Mouse (Mus musculus) ES-E14 (cell line): ENCODE results near the gene Supt6. TPM values are rescaled to one million over a fixed set of nuclear protein-coding genes. Genes with fewer than 3 reads are reported as not detected.

Source experiments
- DNase-seq: peaks from one replicate; pipeline ENCODE4 v3.0.0-alpha.2; 2013; ENCODE audit warnings: low read depth, low spot score
- H3K27ac ChIP-seq: 2 replicates; pipeline ENCODE4 v1.5.1; 2012; ENCODE audit warnings: low read depth, mild to moderate bottlenecking, low read length, moderate library complexity, mixed read lengths; ENCODE audit not compliant: poor library complexity, insufficient read depth, severe bottlenecking
- H3K36me3 ChIP-seq: 2 replicates; pipeline ENCODE4 v1.6.1; 2012; ENCODE audit warnings: mild to moderate bottlenecking, low read length, moderate library complexity, mixed read lengths; ENCODE audit not compliant: control insufficient read depth, poor library complexity, insufficient read depth, severe bottlenecking
- H3K4me1 ChIP-seq, 2 experiments: fragments of 150-350 bp in 1 of 2; sonication (generic) in 1 of 2; 2 replicates each; pipeline ENCODE4 v1.6.1; 2012; ENCODE audit warnings: low read length in 2 of 2, mild to moderate bottlenecking in 1 of 2, mixed read lengths in 1 of 2; ENCODE audit not compliant: control insufficient read depth in 2 of 2, insufficient read depth in 2 of 2, poor library complexity in 1 of 2
- H3K4me3 ChIP-seq, 2 experiments: fragments of 150-350 bp in 1 of 2; sonication (generic) in 1 of 2; 2 replicates each; pipeline ENCODE4 v1.5.1; 2012; ENCODE audit warnings: low read length in 2 of 2, low read depth in 1 of 2, mild to moderate bottlenecking in 1 of 2, mixed read lengths in 1 of 2; ENCODE audit not compliant: insufficient read depth in 1 of 2, poor library complexity in 1 of 2, severe bottlenecking in 1 of 2
- H3K9ac ChIP-seq: 2 replicates; pipeline ENCODE4 v1.6.1; 2012; ENCODE audit warnings: low read depth, mild to moderate bottlenecking, low read length, mixed read lengths; ENCODE audit not compliant: poor library complexity, insufficient read depth, severe bottlenecking
- H3K9me3 ChIP-seq: fragments of 150-350 bp; sonication (generic); 2 replicates; pipeline ENCODE4 v1.6.1; 2012; ENCODE audit warnings: low read depth, mild to moderate bottlenecking, low read length; ENCODE audit not compliant: control insufficient read depth, insufficient read depth
- CHD2 ChIP-seq: IDR thresholded peaks from 2 replicates; pipeline ENCODE4 v1.6.1; 2014; ENCODE audit warnings: mild to moderate bottlenecking, low read depth, low read length, inconsistent platforms
- HCFC1 ChIP-seq: IDR thresholded peaks from 2 replicates; pipeline ENCODE4 v1.6.1; 2012; ENCODE audit warnings: low read length, inconsistent platforms, borderline replicate concordance; ENCODE audit not compliant: insufficient read depth
- MAFK ChIP-seq: IDR thresholded peaks from 2 replicates; pipeline ENCODE4 v1.6.1; 2014; ENCODE audit warnings: mild to moderate bottlenecking, low read depth, low read length, inconsistent platforms; ENCODE audit not compliant: insufficient read depth
- ZC3H11A ChIP-seq: IDR thresholded peaks from 2 replicates; pipeline ENCODE4 v1.6.1; 2012; ENCODE audit warnings: low read depth, mild to moderate bottlenecking, inconsistent platforms, low read length, borderline replicate concordance
- ZNF384 ChIP-seq: IDR thresholded peaks from 2 replicates; pipeline ENCODE4 v1.6.1; 2012; ENCODE audit warnings: low read depth, low read length, inconsistent platforms
- in situ Hi-C, 2 experiments: fragments of 600-800 bp; cut with MboI; formaldehyde crosslinking; loops; one replicate each; pipeline ENCODE4 v1.15.1; 2025; ENCODE audit warnings: low sequenced_read_pairs in 2 of 2, inconsistent platforms in 1 of 2; ENCODE audit not compliant: unreplicated experiment in 2 of 2
- total RNA-seq: library from RNA; depleted of rRNA; stranded (reverse); fragments of 300-350 nt; gene quantifications from 2 replicates; pipeline ENCODE4 v1.2.3, GENCODE M21; 2012

Supt6 gene
- total RNA-seq, 1 experiment, result 63.0 TPM

GRCm38 (mm10) chr11:78215709-78216317 is 30.0 kb downstream of the Supt6 start:
- no peak overlapping the region for H3K4me3 ChIP-seq
- H3K27ac ChIP-seq, result no peak overlapping the region
- peaks cover 66% of the 10 kb centered on the region for H3K36me3 ChIP-seq
- H3K4me1 ChIP-seq, result no peaks in the 10 kb centered on the region
- in situ Hi-C loops, result loop anchor here in 1 of 2 experiments (5.0 kb wide), 1 partner anchor 66 kb away; no protein-coding TSS in a partner anchor
- no peak overlapping the region for H3K9ac ChIP-seq
- H3K9me3 ChIP-seq, result no peaks in the 10 kb centered on the region
- no peak for DNase-seq
- TF ChIP-seq HCFC1 (no peak), MAFK (no peak), ZC3H11A (no peak), ZNF384 (no peak), CHD2 (no peak)

DNA sequence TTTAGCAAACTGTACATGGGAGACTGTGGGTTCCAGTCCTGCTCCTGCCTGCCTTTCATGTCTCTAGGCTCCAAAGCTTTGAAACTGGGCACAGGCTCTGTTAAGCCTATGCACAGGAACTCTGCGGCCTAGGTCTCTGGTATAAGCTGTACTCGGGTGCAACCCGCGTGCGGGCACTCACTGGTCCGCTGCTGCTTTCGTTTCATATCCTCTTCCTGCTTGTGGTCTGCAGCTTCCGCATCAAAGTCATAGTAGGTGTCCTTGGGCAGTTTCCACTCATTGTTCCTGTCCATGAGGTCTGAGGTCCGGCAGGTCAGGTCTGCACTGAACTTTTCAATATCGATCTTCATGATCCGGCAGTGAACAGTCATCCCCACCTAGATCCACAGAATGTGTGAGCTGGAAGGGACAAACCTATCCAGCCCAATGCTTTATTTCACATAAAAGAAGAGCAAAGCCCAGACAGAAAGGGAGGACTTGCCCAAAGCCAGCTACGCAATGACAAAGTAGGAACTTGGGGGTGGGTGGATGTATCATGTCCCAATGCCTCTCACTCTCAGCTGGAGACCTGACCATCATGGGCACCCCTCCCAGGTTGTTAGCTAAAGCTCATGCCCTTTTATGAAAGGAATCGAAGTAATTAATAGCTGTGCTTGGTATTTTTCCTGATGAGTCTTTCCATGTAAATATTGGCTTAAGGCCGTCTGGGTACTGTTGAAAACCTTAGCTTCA is 32.5 kb downstream of the Supt6 start:
- no peaks in the 10 kb centered on the region for H3K4me1 ChIP-seq
- no peak overlapping the region for H3K27ac ChIP-seq
- H3K4me3 ChIP-seq, result no peak overlapping the region
- peaks cover 73% of the 10 kb centered on the region for H3K36me3 ChIP-seq
- TF ChIP-seq MAFK (no peak), ZC3H11A (no peak), CHD2 (no peak), HCFC1 (no peak), ZNF384 (no peak)
- in situ Hi-C loops, result no loop called here
- DNase-seq, result no peak
- H3K9ac ChIP-seq, result no peak overlapping the region
- no peaks in the 10 kb centered on the region for H3K9me3 ChIP-seq

GRCm38 (mm10) chr11:78211513-78211912 is 34.3 kb downstream of the Supt6 start:
- H3K9ac ChIP-seq, result no peak overlapping the region
- no peak overlapping the region for H3K4me3 ChIP-seq
- TF ChIP-seq CHD2 (no peak), MAFK (no peak), ZC3H11A (no peak), ZNF384 (no peak), HCFC1 (no peak)
- no peak overlapping the region for H3K27ac ChIP-seq
- no peaks in the 10 kb centered on the region for H3K9me3 ChIP-seq
- peaks cover 83% of the 10 kb centered on the region for H3K36me3 ChIP-seq
- no peaks in the 10 kb centered on the region for H3K4me1 ChIP-seq
- no peak for DNase-seq
- in situ Hi-C loops, result no loop called here

DNA sequence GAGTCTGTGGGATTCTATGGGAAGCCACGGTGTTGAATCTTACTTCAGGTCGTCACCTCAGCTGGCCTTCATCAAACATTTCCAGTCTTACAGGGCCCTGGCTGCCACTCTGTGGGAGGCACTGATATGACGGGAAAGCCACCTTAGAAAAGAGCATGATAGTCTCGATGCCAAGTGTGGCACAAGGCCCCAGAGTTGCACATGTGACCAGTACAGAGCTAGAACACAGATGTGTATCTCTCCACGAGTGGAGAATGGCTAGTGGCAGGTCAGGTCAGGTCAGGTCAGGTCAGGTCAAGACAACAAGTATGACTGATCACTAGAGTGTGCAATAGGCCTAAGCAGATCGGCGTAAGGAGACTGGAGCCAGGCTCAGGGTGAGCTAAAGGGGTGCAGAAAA is 35.2 kb downstream of the Supt6 start:
- in situ Hi-C loops, result no loop called here
- DNase-seq, result no peak
- H3K4me1 ChIP-seq, result no peaks in the 10 kb centered on the region; a peak in 1 of 4 replicates
- peaks cover 85% of the 10 kb centered on the region for H3K36me3 ChIP-seq
- no peak overlapping the region for H3K9ac ChIP-seq
- TF ChIP-seq MAFK (no peak), ZNF384 (no peak)
- H3K9me3 ChIP-seq, result no peaks in the 10 kb centered on the region
- no peak overlapping the region for H3K4me3 ChIP-seq
- H3K27ac ChIP-seq, result no peak overlapping the region
